Mouse (Mus musculus) heart, adult 11 months (tissue): ENCODE measurements around the gene Mmel1.
A peak's percentile ranks its signal among the peaks of the same experiment; 100 is the strongest.

Experiments used
- DNase-seq: peaks from one replicate; pipeline ENCODE4 v3.0.0; 2022

Gene Mmel1

GRCm38 (mm10) chr4:154908490-154908889, 39.1 kb downstream of the Mmel1 start:
- no peak for DNase-seq

- DNase-seq, result peak; percentile 96
Observed at GRCm38 (mm10) chr4:154910606-154911522, 41.5 kb downstream of the Mmel1 start.

- no peak for DNase-seq
Observed at GRCm38 (mm10) chr4:154911644-154912043, 42.3 kb downstream of the Mmel1 start.

- peak; percentile 74 for DNase-seq
Observed at GRCm38 (mm10) chr4:154913845-154914244, 44.5 kb downstream of the Mmel1 start.

GRCm38 (mm10) chr4:154914252-154914651, 44.9 kb downstream of the Mmel1 start:
- DNase-seq, result no peak

- DNase-seq, result peak; percentile 63
Observed at GRCm38 (mm10) chr4:154914707-154915106, 45.3 kb downstream of the Mmel1 start.

GRCm38 (mm10) chr4:154915286-154915685, 45.9 kb downstream of the Mmel1 start:
- DNase-seq, result peak; percentile 85

- no peak for DNase-seq
Observed at GRCm38 (mm10) chr4:154916662-154917061, 47.3 kb downstream of the Mmel1 start.

GRCm38 (mm10) chr4:154922291-154922690, 52.9 kb downstream of the Mmel1 start:
- DNase-seq, result peak; percentile 81

- peak; percentile 76 for DNase-seq
Observed at GRCm38 (mm10) chr4:154922931-154923330, 53.5 kb downstream of the Mmel1 start.

- DNase-seq, result peak; percentile 90
Observed at GRCm38 (mm10) chr4:154925413-154925812, 56.0 kb downstream of the Mmel1 start.

- peak; percentile 93 for DNase-seq
Observed at GRCm38 (mm10) chr4:154926969-154927898, 57.8 kb downstream of the Mmel1 start.

GRCm38 (mm10) chr4:154927899-154928337, 58.5 kb downstream of the Mmel1 start:
- peak; percentile 98 for DNase-seq

- peak; percentile 89 for DNase-seq
Observed at GRCm38 (mm10) chr4:154928395-154929087, 59.2 kb downstream of the Mmel1 start, which contains the start of gene Tnfrsf14. Tnfrsf14 (minus strand) TSS chr4:154928563.

- peak; percentile 98 for DNase-seq
Observed at GRCm38 (mm10) chr4:154929088-154929660, 59.8 kb downstream of the Mmel1 start.

GRCm38 (mm10) chr4:154933306-154933907, 64.0 kb downstream of the Mmel1 start:
- no peak for DNase-seq

- peak; percentile 89 for DNase-seq
Observed at GRCm38 (mm10) chr4:154934800-154935199, 65.4 kb downstream of the Mmel1 start.

GRCm38 (mm10) chr4:154935788-154936187, 66.4 kb downstream of the Mmel1 start:
- peak; percentile 85 for DNase-seq

- DNase-seq, result no peak
Observed at GRCm38 (mm10) chr4:154936542-154937255, 67.3 kb downstream of the Mmel1 start.

GRCm38 (mm10) chr4:154937746-154938145, 68.4 kb downstream of the Mmel1 start:
- DNase-seq, result no peak

GRCm38 (mm10) chr4:154940156-154940555, 70.8 kb downstream of the Mmel1 start:
- peak; percentile 35 for DNase-seq
